Mouse (Mus musculus): ENCODE data around the gene Clps. TPM values are rescaled to one million over a fixed set of nuclear protein-coding genes. Genes with fewer than 3 reads are reported as not detected.

The Clps gene
- polyA plus RNA-seq, 2 experiments from 2014 or later: not detected

DNA sequence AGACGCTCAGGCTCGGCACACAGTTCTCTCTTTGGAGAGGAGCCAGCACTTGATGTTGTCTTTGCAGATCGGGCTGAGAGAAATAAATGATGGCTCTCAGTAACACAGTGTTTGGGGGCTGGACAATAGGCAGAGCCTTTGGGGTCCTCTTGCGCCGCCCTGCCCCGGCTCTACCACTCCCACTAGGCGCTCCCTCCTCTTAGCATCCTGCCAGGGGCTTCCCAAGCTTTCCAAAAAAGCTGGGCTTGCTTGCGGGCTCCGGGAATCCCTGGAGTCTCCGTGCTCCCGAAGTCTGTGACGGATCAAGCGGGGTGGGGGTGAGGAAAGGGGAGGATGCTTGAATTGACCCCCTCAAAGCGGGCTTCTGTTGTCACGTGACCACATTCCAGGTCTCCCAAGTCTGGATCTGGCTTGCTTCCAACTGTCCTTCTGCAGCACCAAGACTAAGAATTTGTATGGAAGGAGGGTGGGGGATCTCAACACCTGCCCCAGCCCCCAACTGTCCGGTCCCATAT is 43.1 kb downstream of the Clps start, which contains the start of gene Fkbp5:
Gene Fkbp5 (minus strand): TSS at position 87 of the 515 bp plus-strand sequence.
- ATAC-seq: no peak

DNA sequence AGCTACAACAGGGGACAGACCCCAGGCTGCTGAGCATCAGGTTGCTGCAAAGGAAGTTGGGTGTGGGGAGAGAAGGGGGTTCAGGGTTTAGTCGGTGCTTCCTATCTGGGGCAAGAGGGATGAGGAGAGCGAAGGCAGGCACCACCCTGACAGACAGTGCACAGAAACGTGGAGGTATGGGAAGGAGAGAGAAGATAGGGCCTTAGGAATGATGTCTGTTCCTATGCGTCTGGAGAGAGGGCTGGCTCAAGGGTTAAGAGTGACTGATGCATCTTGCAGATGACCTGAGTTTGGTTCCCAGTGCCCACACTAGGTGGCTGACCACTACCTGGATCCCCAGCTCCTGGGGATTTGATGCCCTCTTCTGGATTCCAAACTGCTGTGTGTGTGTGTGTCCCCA is 43.7 kb downstream of the Clps start:
- peak; percentile 22 for ATAC-seq

DNA sequence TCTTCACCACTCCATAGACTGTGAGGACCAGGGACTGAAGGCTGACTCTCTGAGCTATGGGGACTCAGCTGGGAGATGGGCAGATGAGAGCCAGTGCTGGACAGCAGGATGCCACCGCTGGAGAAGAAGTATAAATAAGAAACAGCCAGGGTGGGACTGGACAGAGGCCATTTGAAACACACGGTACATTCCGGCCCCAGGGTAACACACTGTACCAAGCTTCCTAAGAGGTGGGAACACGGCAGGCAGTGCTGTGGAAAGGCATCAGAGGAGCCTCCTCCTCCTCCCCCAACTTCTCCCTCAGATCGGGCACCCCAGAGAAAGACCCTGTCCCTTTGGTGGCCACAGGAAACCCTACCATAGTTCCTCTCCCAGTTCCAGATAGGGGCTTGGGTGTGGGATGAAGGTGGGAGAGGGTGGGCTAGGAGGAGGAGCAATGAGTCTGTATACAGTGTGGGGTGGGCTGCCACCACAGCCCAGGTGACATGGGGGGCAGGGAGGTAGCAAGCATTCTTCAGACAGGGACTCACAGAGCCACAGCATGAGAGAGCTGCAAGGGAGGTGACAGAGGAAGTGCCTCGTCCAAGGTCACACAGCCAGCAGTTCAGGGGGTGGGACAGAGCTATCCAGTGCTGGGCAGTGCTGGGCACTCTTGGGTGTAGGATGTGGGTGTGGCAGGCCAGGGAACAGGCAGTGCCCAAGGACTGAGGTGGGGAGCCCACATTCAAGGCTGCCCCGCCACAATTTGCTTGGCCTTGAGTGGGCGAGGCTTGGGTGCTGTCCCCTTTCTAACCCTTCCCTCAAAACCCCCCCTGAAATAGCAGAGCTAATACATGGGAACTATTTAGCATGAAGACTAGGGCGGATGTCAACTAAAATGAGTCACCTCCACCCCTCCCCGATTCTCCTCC is 44.9 kb downstream of the Clps start:
- ATAC-seq: peak; percentile 55

DNA sequence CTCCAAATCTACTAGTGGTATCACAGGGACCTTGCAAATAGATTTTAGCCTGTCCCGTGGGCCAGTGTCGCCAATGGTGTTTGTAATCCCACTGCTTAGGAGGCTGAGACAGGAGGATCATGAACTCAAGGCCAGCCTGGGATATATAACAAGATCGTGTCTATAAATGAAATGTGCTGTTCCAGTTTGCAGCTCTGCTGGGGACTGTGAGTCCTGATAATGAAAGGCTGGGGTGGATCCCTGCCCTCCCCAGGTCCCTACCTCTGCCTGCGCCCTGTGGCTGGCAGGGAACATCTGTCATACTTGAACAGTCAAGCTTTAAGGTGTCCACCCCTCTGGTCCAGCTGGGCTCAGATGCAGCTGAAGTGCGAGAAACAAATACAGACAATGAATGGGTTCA is 46.0 kb downstream of the Clps start:
- no peak for ATAC-seq

DNA sequence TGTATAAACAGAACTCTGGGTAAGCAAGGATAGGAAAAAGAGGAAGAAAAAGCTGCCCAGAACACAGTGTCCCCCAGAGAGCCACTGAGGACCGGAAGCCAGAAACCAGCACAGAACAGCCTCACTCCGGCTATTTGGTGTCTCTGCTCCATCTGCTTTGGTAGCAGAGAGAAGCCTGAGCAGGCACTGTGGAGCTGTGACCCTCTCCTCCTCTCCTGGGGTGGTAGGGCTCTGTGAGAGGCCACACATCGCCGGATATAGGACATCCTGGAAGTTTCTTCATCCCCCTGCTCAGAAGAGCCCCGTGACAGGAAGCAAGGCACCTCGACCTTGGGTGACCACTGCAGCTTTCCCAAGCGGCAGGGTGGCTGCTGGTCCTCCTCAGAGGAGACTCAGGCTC is 46.7 kb downstream of the Clps start:
- no peak for ATAC-seq

DNA sequence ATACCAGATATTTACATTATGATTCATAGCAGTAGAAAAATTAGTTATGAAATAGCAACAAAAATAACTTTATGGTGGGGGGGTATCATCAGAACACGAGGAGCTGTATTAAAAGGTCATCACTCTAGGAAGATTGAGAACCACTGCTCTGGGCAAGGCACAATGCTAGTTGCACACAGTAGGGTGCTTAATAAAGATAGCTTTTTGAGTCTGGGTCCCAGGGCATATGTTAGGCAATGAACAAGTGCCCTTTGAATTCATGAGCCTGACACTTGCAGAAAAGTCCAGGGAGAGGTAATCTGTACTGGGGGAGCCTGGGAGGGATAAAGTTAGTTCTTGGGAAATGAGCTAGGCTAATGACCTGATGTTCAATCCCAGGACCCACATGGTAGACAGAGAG is 47.2 kb downstream of the Clps start:
- no peak for ATAC-seq

DNA sequence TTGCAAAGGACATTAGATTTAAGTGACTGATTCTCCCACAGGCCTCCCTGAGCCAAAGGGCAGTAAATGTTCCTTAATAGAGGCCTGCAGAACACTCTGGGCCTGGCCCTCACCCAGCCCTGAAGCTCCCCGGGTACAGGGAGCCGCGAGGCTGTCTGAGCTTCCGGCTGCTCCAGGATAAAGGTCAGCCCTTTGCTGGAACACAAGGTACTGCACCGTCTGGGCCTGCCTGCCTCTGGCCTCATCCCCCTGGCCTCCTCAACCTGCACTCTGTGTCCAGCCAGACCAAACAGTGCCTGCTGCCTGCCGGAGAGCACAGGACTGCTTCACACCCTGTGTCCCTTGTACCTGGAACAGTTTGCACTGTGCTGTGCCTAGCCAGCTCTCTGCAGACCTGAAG is 47.9 kb downstream of the Clps start:
- ATAC-seq: no peak

DNA sequence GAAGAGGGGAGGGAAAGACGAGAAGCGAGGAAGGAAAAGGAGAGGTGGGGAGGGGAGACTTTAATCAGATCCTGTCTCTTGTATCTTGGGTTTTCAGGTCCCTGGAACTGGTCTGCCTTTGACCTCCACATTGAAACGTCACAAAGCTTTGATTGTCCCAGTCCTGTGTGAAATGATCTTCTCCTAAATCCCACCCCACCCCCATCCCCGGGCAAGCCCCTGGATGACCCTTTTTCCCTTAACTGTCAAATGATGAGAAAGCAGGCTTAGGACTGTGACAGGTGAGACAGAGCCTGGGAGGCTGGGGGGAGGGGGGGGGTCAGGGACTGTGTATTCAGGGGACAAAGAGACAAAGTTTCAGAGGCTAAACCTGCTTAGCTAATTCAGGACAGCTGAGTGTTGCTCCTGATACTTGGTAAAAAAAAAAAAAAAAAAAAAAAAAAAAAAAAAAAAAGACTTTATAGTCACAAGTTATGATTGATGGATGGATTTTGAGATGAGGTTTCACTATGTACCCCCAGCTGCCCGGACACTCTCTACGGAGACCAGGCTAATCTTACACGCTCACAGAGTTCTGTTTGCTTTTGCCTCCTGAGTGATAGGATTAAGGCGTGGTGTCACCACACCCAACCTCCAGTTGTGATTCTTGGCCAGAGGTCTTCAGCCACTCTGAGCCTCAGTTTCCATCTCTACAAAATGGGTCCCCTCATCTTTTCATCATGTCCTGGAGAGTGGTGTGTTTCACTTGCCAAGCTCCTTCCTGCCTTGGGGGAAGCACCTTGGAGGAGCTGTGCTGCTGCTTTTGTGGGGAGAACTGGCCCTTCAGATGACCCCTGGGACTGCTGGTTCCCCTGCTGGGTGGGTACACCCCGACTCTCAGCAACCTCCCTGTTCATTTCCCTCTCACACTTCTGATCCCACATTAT is 48.7 kb downstream of the Clps start:
- peak; percentile 29 for ATAC-seq

DNA sequence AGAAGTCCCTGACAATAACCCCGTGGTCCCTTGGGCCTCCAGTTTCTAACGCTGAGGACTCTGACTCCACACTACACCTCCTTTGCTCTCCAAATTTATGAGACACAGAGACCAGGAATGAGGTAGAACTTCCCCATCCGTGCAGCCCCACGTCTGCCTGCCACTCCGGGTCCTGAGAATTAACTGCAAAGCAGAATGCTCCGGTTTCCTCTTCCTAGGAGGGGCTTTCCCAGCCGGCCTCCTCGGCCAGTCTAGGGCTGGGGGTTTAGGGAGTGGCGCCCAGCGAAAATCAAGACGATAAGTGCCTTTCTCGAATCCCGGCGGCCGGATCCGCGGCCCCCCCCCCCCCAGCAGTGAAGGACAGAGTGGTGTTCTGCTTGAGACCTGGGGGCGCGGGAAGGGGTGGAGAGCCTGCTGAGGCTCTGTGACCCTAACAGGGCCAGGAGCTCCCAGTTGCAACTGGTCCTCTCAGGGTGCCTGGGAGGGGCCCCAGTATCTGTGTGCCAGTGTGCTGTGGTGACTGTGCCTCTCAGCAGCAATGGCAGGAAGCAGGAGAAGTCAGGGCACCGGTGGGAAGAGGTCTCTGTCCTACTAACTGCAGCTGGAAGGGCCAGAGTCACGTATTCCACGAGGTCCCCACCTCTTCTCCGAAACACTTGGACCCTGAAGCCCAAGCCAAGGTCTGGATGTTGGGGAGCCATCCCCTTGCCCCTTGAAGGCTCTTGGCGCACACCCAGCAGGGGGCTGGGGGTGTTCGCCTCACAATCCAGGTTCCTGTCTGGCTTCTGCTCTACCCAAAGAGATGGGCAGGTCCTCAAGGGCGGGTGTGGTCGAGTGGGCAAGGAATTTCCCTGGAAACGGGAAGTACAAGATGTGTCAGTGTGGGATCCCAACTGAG is 49.9 kb downstream of the Clps start:
- ATAC-seq: peak; percentile 12

Other genes starting within 250 kb of the Clps start
- 1 to 10 TPM; 3.4 to 6.4 TPM for gene Fance, start 247.2 kb downstream of the Clps start, polyA plus RNA-seq (2017; shearing (Covaris generic))
- 1,000 to 10,000 TPM in 1 of 2 experiments, 100 to 1,000 TPM in 1; 852 to 1,030 TPM for gene Rpl10a, start 232.3 kb downstream of the Clps start, polyA plus RNA-seq (2017; shearing (Covaris generic))
- gene Tead3, start 209.9 kb downstream of the Clps start, polyA plus RNA-seq (2017; shearing (Covaris generic)): not detected
- not detected for gene Tulp1, start 195.5 kb downstream of the Clps start, polyA plus RNA-seq (2017; shearing (Covaris generic))
- 10 to 100 TPM; 17.9 to 24.0 TPM for gene Fkbp5, start 43.2 kb downstream of the Clps start, polyA plus RNA-seq (2017; shearing (Covaris generic))
- not detected for gene Armc12, start 30.0 kb downstream of the Clps start, polyA plus RNA-seq (2017; shearing (Covaris generic))
- gene Clpsl2, start 11.4 kb downstream of the Clps start, polyA plus RNA-seq (2017; shearing (Covaris generic)): not detected
- gene Lhfpl5, start 14.9 kb upstream of the Clps start, polyA plus RNA-seq (2017; shearing (Covaris generic)): 1 to 10 TPM in 1 of 2 experiments, under 1 TPM in 1; 0.64 to 1.7 TPM
- gene Srpk1, start 61.9 kb upstream of the Clps start, polyA plus RNA-seq (2017; shearing (Covaris generic)): 100 to 1,000 TPM; 204 to 207 TPM
- not detected for gene Slc26a8, start 129.5 kb upstream of the Clps start, polyA plus RNA-seq (2017; shearing (Covaris generic))
- 10 to 100 TPM; 17.5 to 22.4 TPM for gene Mapk14, start 130.6 kb upstream of the Clps start, polyA plus RNA-seq (2017; shearing (Covaris generic))
- 1 to 10 TPM; 4.1 to 7.7 TPM for gene AC170998.1, start 165.3 kb upstream of the Clps start, polyA plus RNA-seq (2017; shearing (Covaris generic))
- gene Mapk13, start 208.5 kb upstream of the Clps start, polyA plus RNA-seq (2017; shearing (Covaris generic)): not detected
- 1 to 10 TPM; 2.4 to 5.5 TPM for gene Brpf3, start 240.3 kb upstream of the Clps start, polyA plus RNA-seq (2017; shearing (Covaris generic))